Mouse (Mus musculus): Measurements from ENCODE around the gene Ptch1.

DNA sequence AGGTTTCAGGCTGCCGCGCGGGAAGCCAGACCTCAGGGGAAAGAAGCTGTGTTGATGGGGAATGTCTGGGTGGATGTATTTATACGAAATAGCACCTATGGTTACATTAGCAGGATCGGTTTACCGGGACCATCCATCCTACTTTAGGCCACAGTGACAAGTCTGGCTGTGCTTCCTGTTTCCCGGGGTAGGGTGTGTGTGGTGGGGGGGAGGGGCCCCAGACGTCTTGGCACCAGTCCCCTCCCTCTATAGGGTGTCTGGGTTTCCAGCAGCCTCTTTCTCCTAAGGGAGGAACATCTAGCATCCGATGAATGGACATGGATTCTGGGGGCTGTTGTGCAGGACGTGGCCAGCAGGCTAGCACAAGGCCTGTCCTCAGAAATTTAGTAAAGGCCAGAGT, 36.3 kb upstream of the Ptch1 start:
- TF ChIP-seq CTCF (IDR thresholded peaks at IDR 0.05; ENCODE audit: borderline replicate concordance, insufficient read depth, low read depth, low read length), result no peak
- no peak for TF ChIP-seq POLR2A (IDR thresholded peaks at IDR 0.05; ENCODE audit: borderline replicate concordance, insufficient read depth, low read length)
